In genomic region chr9:80066367-80067220, GRCm38 (mm10) we compare ENCODE assay signal across 8 mouse cellular contexts. TPM values are rescaled to one million over a fixed set of nuclear protein-coding genes. Genes with fewer than 3 reads are reported as not detected.
DNase-seq lines count a peak whose midpoint lies in the region; ATAC-seq and TF ChIP-seq lines count a peak whose summit lies in the region.

Gene Senp6, plus strand, starts transcription at chr9:80066903.

- TF ChIP-seq CTCF in C2C12 (IDR thresholded peaks at IDR 0.05; ENCODE audit: control insufficient read depth, insufficient read depth, insufficient read length): no peak
- TF ChIP-seq CTCF in embryonic fibroblast, embryonic 13.5 days (IDR thresholded peaks at IDR 0.05; ENCODE audit: borderline replicate concordance, insufficient read depth, low read length): no peak

- H3K4me2 ChIP-seq in kidney, embryonic 14.5 days (replicated peaks; ENCODE audit: low read depth, low read length): peak within 1 kb of the TSS; percentile 56
- peak within 1 kb of the TSS; percentile 78 for H3K4me2 ChIP-seq in liver, embryonic 12.5 days
- peak within 1 kb of the TSS; percentile 64 for H3K4me2 ChIP-seq in stomach, embryonic 16.5 days (ENCODE audit: low read depth, low read length)

- peak within 1 kb of the TSS; percentile 42 for H3K4me3 ChIP-seq in C2C12 (ENCODE audit: insufficient read depth, poor library complexity, severe bottlenecking)
- H3K4me3 ChIP-seq in embryonic fibroblast, embryonic 13.5 days (ENCODE audit: insufficient read depth, low read length): peak within 1 kb of the TSS; percentile 89
- H3K4me3 ChIP-seq in heart, embryonic 10.5 days: peak within 1 kb of the TSS; percentile 91
- H3K4me3 ChIP-seq in kidney, embryonic 14.5 days (ENCODE audit: low read length): peak within 1 kb of the TSS; percentile 97
- H3K4me3 ChIP-seq in liver, embryonic 12.5 days: peak within 1 kb of the TSS; percentile 98
- H3K4me3 ChIP-seq in stomach, embryonic 16.5 days (replicated peaks; ENCODE audit: low read length): peak within 1 kb of the TSS; percentile 94

- H3K79me2 ChIP-seq in C2C12 (ENCODE audit: control insufficient read depth, insufficient read depth): peaks cover 45% of the 10 kb centered on the region

- peaks cover 8% of the 10 kb centered on the region; the same call in 1 of the 2 replicates for H3K9me3 ChIP-seq in heart, embryonic 10.5 days
- peaks cover 7% of the 10 kb centered on the region for H3K9me3 ChIP-seq in kidney, embryonic 14.5 days (ENCODE audit: control insufficient read depth, low read length)
- H3K9me3 ChIP-seq in liver, embryonic 12.5 days (replicated peaks): peaks cover 12% of the 10 kb centered on the region; the same call in 1 of the 2 replicates
- peaks cover 5% of the 10 kb centered on the region; the same call in 1 of the 2 replicates for H3K9me3 ChIP-seq in stomach, embryonic 16.5 days (replicated peaks; ENCODE audit: control insufficient read depth, low read length)

- peak; percentile 58 for TF ChIP-seq POLR2A in embryonic fibroblast, embryonic 13.5 days (IDR thresholded peaks at IDR 0.05; ENCODE audit: low read depth, low read length)

- H3K27me3 ChIP-seq in C2C12 (ENCODE audit: control insufficient read depth, insufficient read depth, insufficient read length): no peaks in the 10 kb centered on the region
- no peaks in the 10 kb centered on the region for H3K27me3 ChIP-seq in heart, embryonic 10.5 days (ENCODE audit: insufficient read depth, poor library complexity, severe bottlenecking)
- H3K27me3 ChIP-seq in kidney, embryonic 14.5 days (ENCODE audit: control insufficient read depth, insufficient read depth, low read length): no peaks in the 10 kb centered on the region
- no peaks in the 10 kb centered on the region for H3K27me3 ChIP-seq in liver, embryonic 12.5 days (replicated peaks)
- H3K27me3 ChIP-seq in stomach, embryonic 16.5 days (ENCODE audit: control insufficient read depth, insufficient read depth, low read length): no peaks in the 10 kb centered on the region

- peak within 1 kb of the TSS; percentile 100 for H3K9ac ChIP-seq in kidney, embryonic 14.5 days (ENCODE audit: low read depth, low read length)
- H3K9ac ChIP-seq in liver, embryonic 12.5 days: peak within 1 kb of the TSS; percentile 99
- H3K9ac ChIP-seq in stomach, embryonic 16.5 days (ENCODE audit: low read length): peak within 1 kb of the TSS; percentile 100

- WGBS in heart, embryonic 10.5 days: under 1% methylated on average over 74 of the region's 74 CpGs
- 1% methylated on average over 42 of the region's 74 CpGs for WGBS in kidney, embryonic 14.5 days
- under 1% methylated on average over 69 of the region's 74 CpGs for WGBS in liver, embryonic 12.5 days (ENCODE audit: insufficient replicate concordance)
- WGBS in stomach, embryonic 16.5 days: under 1% methylated on average over 66 of the region's 74 CpGs

- H3K4me1 ChIP-seq in embryonic fibroblast, embryonic 13.5 days (ENCODE audit: control insufficient read depth, insufficient read depth, low read length): no peaks in the 10 kb centered on the region; the same call in 1 of the 2 replicates
- H3K4me1 ChIP-seq in heart, embryonic 10.5 days: peaks cover 12% of the 10 kb centered on the region
- H3K4me1 ChIP-seq in kidney, embryonic 14.5 days (ENCODE audit: control insufficient read depth, insufficient read depth, low read length): peaks cover 17% of the 10 kb centered on the region; the same call in 1 of the 2 replicates
- peaks cover 34% of the 10 kb centered on the region for H3K4me1 ChIP-seq in liver, embryonic 12.5 days
- H3K4me1 ChIP-seq in stomach, embryonic 16.5 days (ENCODE audit: control insufficient read depth, insufficient read depth, low read length): peaks cover 13% of the 10 kb centered on the region; the same call in 1 of the 2 replicates

- ATAC-seq in kidney, embryonic 14.5 days (ENCODE audit: low FRiP score, low TSS enrichment): peak; percentile 92
- ATAC-seq in liver, embryonic 12.5 days: peak; percentile 86
- peak; percentile 92 for ATAC-seq in stomach, embryonic 16.5 days (ENCODE audit: insufficient read depth, low FRiP score)

- DNase-seq in adrenal gland, postnatal 4 days (ENCODE audit: low spot score in 2 of 2): peak in 1 of 2 experiments; percentile 55
- DNase-seq in heart, embryonic 10.5 days (ENCODE audit: low spot score): peak; percentile 92
- peak; percentile 80 for DNase-seq in naive thymus-derived CD4-positive, alpha-beta T cell, adult 2 months (ENCODE audit: low read depth)

- no peaks in the 10 kb centered on the region for H3K36me3 ChIP-seq in C2C12 (ENCODE audit: control insufficient read depth, insufficient read depth)
- H3K36me3 ChIP-seq in heart, embryonic 10.5 days: no peaks in the 10 kb centered on the region
- H3K36me3 ChIP-seq in kidney, embryonic 14.5 days (ENCODE audit: control insufficient read depth, insufficient read depth, low read length): no peaks in the 10 kb centered on the region
- H3K36me3 ChIP-seq in liver, embryonic 12.5 days: no peaks in the 10 kb centered on the region
- no peaks in the 10 kb centered on the region for H3K36me3 ChIP-seq in stomach, embryonic 16.5 days (ENCODE audit: control insufficient read depth, insufficient read depth, low read length)

- H3K79me3 ChIP-seq in C2C12 (ENCODE audit: low read depth): peaks cover 38% of the 10 kb centered on the region

- H3K27ac ChIP-seq in embryonic fibroblast, embryonic 13.5 days (ENCODE audit: insufficient read depth, low read length): peak within 1 kb of the TSS; percentile 95
- peak within 1 kb of the TSS; percentile 99 for H3K27ac ChIP-seq in heart, embryonic 10.5 days
- peak within 1 kb of the TSS; percentile 99 for H3K27ac ChIP-seq in kidney, embryonic 14.5 days (ENCODE audit: low read depth, low read length)
- peak within 1 kb of the TSS; percentile 95 for H3K27ac ChIP-seq in liver, embryonic 12.5 days
- H3K27ac ChIP-seq in stomach, embryonic 16.5 days (ENCODE audit: low read length): peak within 1 kb of the TSS; percentile 99

- H3ac ChIP-seq in C2C12 (ENCODE audit: control insufficient read depth, insufficient read length, low read depth): peak within 1 kb of the TSS; percentile 84

TF ChIP-seq in C2C12, 6 proteins besides CTCF, POLR2A, EP300 and RAD21:
- no peak for TF ChIP-seq FOSL1 (IDR thresholded peaks at IDR 0.05; ENCODE audit: insufficient read depth, low read length, poor library complexity, severe bottlenecking)
- no peak for TF ChIP-seq CEBPB (IDR thresholded peaks at IDR 0.05; ENCODE audit: low read depth)
- TF ChIP-seq USF1 (IDR thresholded peaks at IDR 0.05; ENCODE audit: low read depth): no peak
- no peak for TF ChIP-seq MYOD1 (IDR thresholded peaks at IDR 0.05; ENCODE audit: control insufficient read depth, insufficient read length, low read depth)
- no peak for TF ChIP-seq MAX (IDR thresholded peaks at IDR 0.05)
- TF ChIP-seq MYOG (IDR thresholded peaks at IDR 0.05; ENCODE audit: control insufficient read depth, extremely low read depth, insufficient read length): no peak
TF ChIP-seq in C2C12: peak in this region for 0.

RNA-seq across cellular contexts. Expression of gene Senp6, which starts in this region (rescaled TPM):
- polyA plus RNA-seq in C2C12 (2012; fragmentation: generic; extraction: Trizol): 15.5 TPM
- 100 to 1,000 TPM; 144 to 156 TPM for total RNA-seq in adrenal gland, postnatal 4 days (2021)
- 113 and 129 TPM in 2 replicates for polyA plus RNA-seq in embryonic fibroblast, embryonic 13.5 days (2011; ENCODE audit: insufficient read length, low read depth, missing spikeins)
- 37.0 and 53.1 TPM in 2 replicates for polyA plus RNA-seq in heart, embryonic 10.5 days (2016; fragmentation: Nextera tagmentation; extraction: Ambion mirVana)
- 73.5 and 82.3 TPM in 2 replicates for polyA plus RNA-seq in kidney, embryonic 14.5 days (2014; fragmentation: Nextera tagmentation; extraction: Ambion mirVana)
- polyA plus RNA-seq in liver, embryonic 12.5 days (2016; fragmentation: Nextera tagmentation; extraction: Ambion mirVana): 29.8 and 30.7 TPM in 2 replicates
- 32.7 and 39.2 TPM in 2 replicates for polyA plus RNA-seq in stomach, embryonic 16.5 days (2015; fragmentation: Nextera tagmentation; extraction: Ambion mirVana)

Comparison
In these comparisons a context has a peak if more than half of its experiments do, and no peak if none do; other contexts are left out.
1. H3K4me3 ChIP-seq: peak in every context shown above with its lines; median percentile 98 in liver, embryonic 12.5 days; 97 in kidney, embryonic 14.5 days; 94 in stomach, embryonic 16.5 days; 91 in heart, embryonic 10.5 days; 89 in embryonic fibroblast, embryonic 13.5 days; 42 in C2C12.